Mouse (Mus musculus) bone marrow, adult 2 months (tissue): ENCODE measurements around the gene Kif5c.

Experiments
- CTCF ChIP-seq: fragments of 200-500 bp; IDR thresholded peaks from 2 replicates; pipeline ENCODE4 v1.5.1; 2011; ENCODE audit warnings: low read length, control low read depth; ENCODE audit not compliant: control insufficient read depth, insufficient read depth
- POLR2A ChIP-seq: fragments of 200-500 bp; IDR thresholded peaks from 2 replicates; pipeline ENCODE4 v1.6.1; 2011; ENCODE audit warnings: low read depth, mild to moderate bottlenecking, control low read depth, low read length, borderline replicate concordance; ENCODE audit not compliant: control insufficient read depth

DNA sequence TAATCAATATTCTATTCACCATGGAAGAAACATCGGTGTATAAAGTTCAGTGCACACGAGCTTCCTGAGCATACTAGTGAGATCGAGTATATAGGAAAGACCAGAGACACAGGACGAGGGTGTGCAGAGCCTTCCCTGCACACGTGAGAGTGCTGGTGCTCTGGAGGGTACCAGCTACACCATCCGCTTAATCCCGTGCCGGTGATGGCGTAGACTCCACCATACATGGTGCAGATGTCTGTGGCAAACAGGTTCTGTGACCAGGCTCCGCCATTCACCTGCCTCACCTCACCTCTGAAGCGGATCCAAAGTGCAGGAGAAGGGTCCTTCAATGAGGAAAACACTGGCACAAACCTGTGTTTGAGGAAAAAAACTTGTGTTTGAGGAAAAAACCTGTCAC is 107.6 kb downstream of the Kif5c start:
- no peak for TF ChIP-seq CTCF
- TF ChIP-seq POLR2A = no peak
